Mouse (Mus musculus) liver, embryonic 12.5 days (tissue): Measurements from ENCODE around the gene Gpr108. TPM values are rescaled to one million over a fixed set of nuclear protein-coding genes. Genes with fewer than 3 reads are reported as not detected.

ENCODE experiments used
- ATAC-seq: fragments of 200-750 bp; cut with Nextera tagmentation; 2 replicates; pipeline ENCODE4 v1.8.0; 2017; ENCODE audit warnings: moderate number of reproducible peaks, mild to moderate bottlenecking, moderate library complexity
- H3K27ac ChIP-seq: fragments of 300-500 bp; sonication (generic); 2 replicates; pipeline ENCODE4 v1.5.1; 2016; ENCODE audit warnings: mild to moderate bottlenecking
- H3K27me3 ChIP-seq: fragments of 300-500 bp; sonication (generic); replicated peaks from 2 replicates; pipeline ENCODE4 v1.6.1; 2016; ENCODE audit warnings: mild to moderate bottlenecking, moderate library complexity
- H3K36me3 ChIP-seq: fragments of 300-500 bp; sonication (generic); 2 replicates; pipeline ENCODE4 v1.6.1; 2016; ENCODE audit warnings: mild to moderate bottlenecking, moderate library complexity
- H3K4me1 ChIP-seq: fragments of 300-500 bp; sonication (generic); 2 replicates; pipeline ENCODE4 v1.6.1; 2016
- H3K4me2 ChIP-seq: fragments of 300-500 bp; sonication (generic); 2 replicates; pipeline ENCODE4 v1.6.1; 2016; ENCODE audit warnings: mild to moderate bottlenecking, moderate library complexity
- H3K4me3 ChIP-seq: fragments of 300-500 bp; sonication (generic); 2 replicates; pipeline ENCODE4 v1.5.1; 2016; ENCODE audit warnings: mild to moderate bottlenecking, moderate library complexity
- H3K9ac ChIP-seq: fragments of 300-500 bp; sonication (generic); 2 replicates; pipeline ENCODE4 v1.6.1; 2016; ENCODE audit warnings: mild to moderate bottlenecking, moderate library complexity
- H3K9me3 ChIP-seq: fragments of 300-500 bp; sonication (generic); replicated peaks from 2 replicates; pipeline ENCODE4 v1.6.1; 2016; ENCODE audit warnings: mild to moderate bottlenecking, moderate library complexity
- WGBS: fragments of 180-500 bp; shearing (Covaris S2); methylation state at CpG from one replicate; pipeline ENCODE4 v1.1.7; 2016; ENCODE audit not compliant: insufficient replicate concordance; 5-methylcytosine and 5-hydroxymethylcytosine counted together
- polyA plus RNA-seq: library from polyadenylated mRNA; unstranded; fragments of >200 nt; fragmentation: Nextera tagmentation; extraction: Ambion mirVana; gene quantifications from 2 replicates; pipeline ENCODE4 v1.2.1, GENCODE M21; 2016

Gpr108 gene
- polyA plus RNA-seq, 1 experiment from 2014 or later: 18.4 TPM

GRCm38 (mm10) chr17:57250461-57251160, 2.4 kb upstream of the Gpr108 start:
- Histone ChIP-seq H3K36me3 (peaks cover 27% of the 10 kb centered on the region), H3K4me2 (peak overlapping the region; percentile 93), H3K27me3 (peaks cover 10% of the 10 kb centered on the region), H3K27ac (no peak overlapping the region), H3K9me3 (no peaks in the 10 kb centered on the region), H3K4me1 (peaks cover 42% of the 10 kb centered on the region), H3K9ac (peak overlapping the region; percentile 74), H3K4me3 (peak overlapping the region; percentile 82)
- WGBS: 7% methylated on average over 33 of the region's 33 CpGs
- ATAC-seq: no peak

DNA sequence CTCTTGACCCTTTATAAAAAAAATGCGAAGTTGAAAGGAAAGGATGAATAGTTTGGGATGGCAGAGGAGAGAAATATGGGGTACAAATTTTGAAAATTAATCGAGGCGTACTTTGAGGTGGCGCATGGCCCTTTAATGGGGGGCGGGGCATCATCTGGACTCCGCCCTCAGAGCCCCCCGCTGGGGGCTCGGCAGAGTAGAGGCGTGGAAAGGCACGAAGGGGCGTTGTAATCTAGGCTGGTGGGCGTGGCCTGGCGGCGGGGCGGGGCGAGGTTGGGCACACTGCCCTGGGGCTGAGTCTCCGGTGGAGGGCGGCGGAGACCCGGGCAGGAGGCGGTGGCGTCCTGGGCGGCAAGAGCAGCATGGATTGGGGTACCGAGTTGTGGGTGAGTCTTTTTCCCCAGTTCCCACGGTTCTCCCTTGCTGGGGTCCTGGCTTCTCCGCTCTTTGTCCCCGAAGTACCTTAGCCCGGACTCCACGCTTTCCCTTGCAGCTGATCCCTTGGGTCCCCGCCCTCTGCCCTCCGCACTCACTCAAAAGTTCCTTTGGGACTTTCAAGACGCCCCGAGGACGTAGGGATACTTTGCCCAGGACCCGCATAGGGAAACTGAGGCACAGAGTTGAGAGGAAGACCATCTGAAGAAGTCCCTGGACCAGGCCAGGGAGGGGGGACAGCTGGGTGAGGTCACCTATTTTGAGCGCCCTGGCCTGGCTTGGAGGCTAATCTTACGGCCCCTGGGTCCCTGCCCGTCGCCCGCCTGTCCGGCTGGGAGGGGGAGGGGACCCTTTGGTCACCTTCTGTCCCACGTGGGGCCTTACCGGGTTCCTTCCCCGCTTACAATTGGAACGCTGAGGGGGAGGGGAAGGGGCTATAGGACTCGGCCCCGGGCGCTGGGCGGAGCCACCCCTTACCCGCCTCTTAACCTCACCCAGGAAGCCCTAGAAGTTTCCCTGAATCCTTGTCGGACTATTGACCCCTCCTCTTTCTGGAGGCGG, 1.2 kb upstream of the Gpr108 start, which contains the start of gene Trip10:
TSS of gene Trip10 (plus strand) at position 270 of the 996 bp plus-strand sequence.
- H3K27ac ChIP-seq: peak within 1 kb of the TSS; percentile 86
- ATAC-seq: peak; percentile 53
- H3K4me3 ChIP-seq: peak within 1 kb of the TSS; percentile 82
- H3K9ac ChIP-seq: peak within 1 kb of the TSS; percentile 74
- peaks cover 10% of the 10 kb centered on the region for H3K27me3 ChIP-seq
- H3K4me1 ChIP-seq: peaks cover 49% of the 10 kb centered on the region
- peaks cover 27% of the 10 kb centered on the region for H3K36me3 ChIP-seq
- no peaks in the 10 kb centered on the region for H3K9me3 ChIP-seq
- WGBS: under 1% methylated on average over 47 of the region's 52 CpGs
- peak within 1 kb of the TSS; percentile 93 for H3K4me2 ChIP-seq

- Histone ChIP-seq H3K27ac (peak overlapping the region; percentile 86), H3K4me2 (peak overlapping the region; percentile 93), H3K36me3 (peaks cover 26% of the 10 kb centered on the region), H3K27me3 (peaks cover 10% of the 10 kb centered on the region), H3K4me3 (peak overlapping the region; percentile 82), H3K4me1 (peaks cover 49% of the 10 kb centered on the region), H3K9ac (peak overlapping the region; percentile 72), H3K9me3 (no peaks in the 10 kb centered on the region)
- ATAC-seq: no peak
- WGBS: 15% methylated on average over 13 of the region's 13 CpGs
Measured at GRCm38 (mm10) chr17:57248771-57249170, 525 bp upstream of the Gpr108 start.

GRCm38 (mm10) chr17:57247393-57248200, 649 bp downstream of the Gpr108 start:
- Histone ChIP-seq H3K9me3 (no peaks in the 10 kb centered on the region), H3K4me3 (peak overlapping the region; percentile 82), H3K36me3 (peaks cover 27% of the 10 kb centered on the region), H3K4me1 (peaks cover 49% of the 10 kb centered on the region), H3K27ac (peak overlapping the region; percentile 86), H3K27me3 (peaks cover 10% of the 10 kb centered on the region), H3K9ac (peak overlapping the region; percentile 79), H3K4me2 (peak overlapping the region; percentile 93)
- WGBS: under 1% methylated on average over 45 of the region's 46 CpGs
- peak; percentile 87 for ATAC-seq

- no peak for ATAC-seq
- peak overlapping the region; percentile 82 for H3K4me3 ChIP-seq
- WGBS: 5% methylated on average over 18 of the region's 18 CpGs
- peaks cover 49% of the 10 kb centered on the region for H3K4me1 ChIP-seq
- H3K4me2 ChIP-seq: peak overlapping the region; percentile 93
- H3K9ac ChIP-seq: peak overlapping the region; percentile 79
- no peaks in the 10 kb centered on the region for H3K9me3 ChIP-seq
- peak overlapping the region; percentile 81 for H3K27ac ChIP-seq
- H3K36me3 ChIP-seq: peaks cover 34% of the 10 kb centered on the region
- peaks cover 10% of the 10 kb centered on the region for H3K27me3 ChIP-seq
Measured at GRCm38 (mm10) chr17:57246663-57247392, 1.4 kb downstream of the Gpr108 start.

DNA sequence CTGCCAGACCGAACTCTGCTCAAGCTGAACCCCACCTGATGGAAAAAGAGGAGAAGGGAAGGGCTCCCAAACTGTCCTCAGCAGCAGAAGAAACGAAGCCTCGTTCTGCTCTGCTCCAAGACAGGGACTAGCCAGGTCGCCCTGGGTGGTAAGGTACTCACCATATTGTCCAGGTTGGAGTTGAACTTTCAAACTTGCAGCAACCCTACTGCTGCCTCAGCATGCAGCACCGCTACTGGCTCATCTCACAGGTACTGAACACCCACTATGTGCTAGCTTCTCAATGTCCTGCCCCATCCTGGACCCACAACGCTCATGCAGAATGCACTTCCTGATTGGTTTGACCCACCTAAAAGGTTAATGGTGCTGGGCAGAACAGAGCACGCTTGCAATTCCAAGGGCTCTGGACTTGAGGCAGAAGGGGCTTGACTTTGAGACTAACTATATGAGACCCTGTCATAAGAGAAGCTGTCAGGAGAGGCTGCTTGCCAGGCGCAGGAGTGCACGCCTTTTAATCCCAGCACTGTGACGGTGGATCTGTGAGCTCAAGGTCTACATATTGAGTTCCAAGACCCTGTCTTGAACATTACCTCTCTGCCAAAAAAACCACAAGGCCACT, 2.8 kb downstream of the Gpr108 start:
- ATAC-seq: no peak
- Histone ChIP-seq H3K4me1 (peaks cover 40% of the 10 kb centered on the region), H3K27me3 (peaks cover 7% of the 10 kb centered on the region), H3K4me3 (no peak overlapping the region), H3K9ac (no peak overlapping the region), H3K9me3 (no peaks in the 10 kb centered on the region), H3K36me3 (peaks cover 39% of the 10 kb centered on the region), H3K4me2 (no peak overlapping the region), H3K27ac (no peak overlapping the region)
- 84% methylated on average over 10 of the region's 10 CpGs for WGBS

GRCm38 (mm10) chr17:57243650-57244370, 4.4 kb downstream of the Gpr108 start:
- no peak for ATAC-seq
- 64% methylated on average over 10 of the region's 10 CpGs for WGBS
- peaks cover 39% of the 10 kb centered on the region for H3K36me3 ChIP-seq
- H3K4me2 ChIP-seq: no peak overlapping the region
- no peak overlapping the region for H3K4me3 ChIP-seq
- no peak overlapping the region for H3K27ac ChIP-seq
- H3K9ac ChIP-seq: no peak overlapping the region
- H3K4me1 ChIP-seq: peaks cover 24% of the 10 kb centered on the region
- H3K27me3 ChIP-seq: no peaks in the 10 kb centered on the region
- no peaks in the 10 kb centered on the region for H3K9me3 ChIP-seq

DNA sequence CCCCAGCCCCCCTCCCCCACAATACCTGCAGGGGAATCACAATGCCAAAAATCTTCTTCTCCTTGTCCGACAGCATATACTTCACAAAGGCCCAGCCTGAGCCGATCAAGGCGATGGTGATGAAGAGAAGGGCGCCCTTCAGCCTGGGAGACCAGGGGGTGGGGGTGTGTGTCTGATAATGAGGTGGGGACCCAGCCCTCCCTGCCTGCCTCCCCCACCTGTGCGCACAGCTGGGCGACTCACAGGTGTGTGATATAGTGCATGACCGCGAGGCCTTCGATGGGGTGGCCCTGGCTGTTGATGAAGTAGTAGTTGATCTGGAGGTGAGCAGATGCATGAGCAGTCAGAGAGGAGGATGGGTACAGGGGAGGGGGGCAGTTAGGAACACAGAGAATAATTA, 11.1 kb downstream of the Gpr108 start:
- Histone ChIP-seq H3K9me3 (no peaks in the 10 kb centered on the region), H3K36me3 (peaks cover 53% of the 10 kb centered on the region), H3K4me2 (no peak overlapping the region), H3K27ac (no peak overlapping the region), H3K4me1 (0 out of 2 replicates have a peak, but pooled peaks cover 3% of the 10 kb centered on the region), H3K27me3 (no peaks in the 10 kb centered on the region), H3K4me3 (no peak overlapping the region), H3K9ac (no peak overlapping the region)
- ATAC-seq: no peak
- 86% methylated on average over 9 of the region's 9 CpGs for WGBS

- ATAC-seq: no peak
- H3K4me2 ChIP-seq: peak overlapping the region; percentile 2; the same call in 1 of the 2 replicates
- H3K27me3 ChIP-seq: no peaks in the 10 kb centered on the region
- H3K36me3 ChIP-seq: peaks cover 45% of the 10 kb centered on the region
- no peak overlapping the region for H3K9ac ChIP-seq
- H3K9me3 ChIP-seq: no peaks in the 10 kb centered on the region
- H3K4me1 ChIP-seq: peaks cover 15% of the 10 kb centered on the region
- no peak overlapping the region for H3K27ac ChIP-seq
- no peak overlapping the region for H3K4me3 ChIP-seq
- WGBS: 76% methylated on average over 5 of the region's 5 CpGs
Measured at GRCm38 (mm10) chr17:57235803-57236202, 12.4 kb downstream of the Gpr108 start.

DNA sequence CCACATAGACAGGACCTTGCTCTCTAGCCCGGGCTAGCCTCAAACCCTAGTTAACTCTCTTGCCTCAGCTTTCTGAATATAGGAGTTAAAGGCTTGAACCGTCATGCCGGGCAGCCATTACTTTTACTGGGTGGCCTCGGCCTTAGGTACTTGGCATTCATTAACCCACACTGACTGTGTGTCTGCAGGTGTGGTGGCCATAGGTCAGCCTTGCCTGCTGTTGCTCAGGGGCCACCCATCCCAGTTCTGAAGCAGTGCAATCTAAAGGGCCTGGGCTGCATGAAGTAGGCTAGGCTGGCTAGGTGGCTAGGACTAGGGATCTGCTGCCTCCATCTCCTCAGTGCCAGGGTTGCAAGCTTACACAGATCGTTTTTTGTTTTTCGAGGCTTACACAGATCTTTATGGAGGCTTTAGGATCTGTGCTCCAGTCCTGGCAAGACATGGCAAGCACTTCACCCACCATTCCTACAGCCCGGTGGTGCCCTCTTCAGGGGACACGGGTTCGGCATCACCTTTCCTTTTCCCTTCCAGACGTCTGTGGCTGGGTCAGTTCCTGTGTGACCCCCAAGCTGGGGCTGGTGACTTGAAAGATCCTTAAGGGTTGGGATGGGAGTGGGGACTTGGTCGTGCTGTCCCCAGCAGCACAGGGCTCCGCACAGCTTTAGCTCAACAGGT, 13.9 kb downstream of the Gpr108 start:
- Histone ChIP-seq H3K27ac (peak overlapping the region; percentile 62), H3K36me3 (peaks cover 45% of the 10 kb centered on the region), H3K9ac (no peak overlapping the region), H3K9me3 (no peaks in the 10 kb centered on the region), H3K27me3 (no peaks in the 10 kb centered on the region), H3K4me1 (peaks cover 28% of the 10 kb centered on the region), H3K4me2 (peak overlapping the region; percentile 42), H3K4me3 (peak overlapping the region; percentile 34)
- ATAC-seq: no peak
- WGBS: 80% methylated on average over 12 of the region's 12 CpGs
